Mouse (Mus musculus) bone marrow, adult 2 months (tissue): ENCODE measurements around the gene Chd9. TPM values are rescaled to one million over a fixed set of nuclear protein-coding genes. Genes with fewer than 3 reads are reported as not detected.

Experiments used
- H3K27ac ChIP-seq: fragments of 200-500 bp; 2 replicates; pipeline ENCODE4 v1.5.1; 2012; ENCODE audit warnings: low read depth, mild to moderate bottlenecking, control low read depth, inconsistent platforms, low read length; ENCODE audit not compliant: control insufficient read depth, poor library complexity, insufficient read depth
- H3K4me1 ChIP-seq: fragments of 200-500 bp; 2 replicates; pipeline ENCODE4 v1.6.1; 2011; ENCODE audit warnings: low read length; ENCODE audit not compliant: control insufficient read depth, insufficient read depth
- H3K4me3 ChIP-seq: fragments of 200-500 bp; replicated peaks from 2 replicates; pipeline ENCODE3; 2011; ENCODE audit warnings: mild to moderate bottlenecking, low read depth, low read length, control low read depth; ENCODE audit not compliant: control insufficient read depth
- CTCF ChIP-seq: fragments of 200-500 bp; IDR thresholded peaks from 2 replicates; pipeline ENCODE4 v1.5.1; 2011; ENCODE audit warnings: low read length, control low read depth; ENCODE audit not compliant: control insufficient read depth, insufficient read depth
- POLR2A ChIP-seq: fragments of 200-500 bp; IDR thresholded peaks from 2 replicates; pipeline ENCODE4 v1.6.1; 2011; ENCODE audit warnings: low read depth, mild to moderate bottlenecking, control low read depth, low read length, borderline replicate concordance; ENCODE audit not compliant: control insufficient read depth
- WGBS: fragments of 180-500 bp; shearing (Covaris S2); methylation state at CpG from one replicate; pipeline ENCODE4 v1.1.7; 2018; 5-methylcytosine and 5-hydroxymethylcytosine counted together
- polyA plus RNA-seq: library from polyadenylated mRNA; stranded (reverse); fragments of >200 nt; gene quantifications from 2 replicates; pipeline ENCODE4 v1.2.4, GENCODE M21; 2011; ENCODE audit warnings: low replicate concordance; ENCODE audit not compliant: missing spikeins, insufficient read depth, insufficient read length

The Chd9 gene
- polyA plus RNA-seq, 1 experiment = 60.6 TPM

GRCm38 (mm10) chr8:90954802-90955760, 126.9 kb downstream of the Chd9 start:
- H3K4me3 ChIP-seq = peak overlapping the region; percentile 73
- under 1% methylated on average over 21 of the region's 21 CpGs for WGBS
- peak overlapping the region; percentile 94 for H3K27ac ChIP-seq
- H3K4me1 ChIP-seq = no peaks in the 10 kb centered on the region; the same call in 1 of the 2 replicates
- peak; percentile 80; the same call in 1 of the 2 replicates for TF ChIP-seq POLR2A
- no peak for TF ChIP-seq CTCF

- Histone ChIP-seq H3K4me3 (peak overlapping the region; percentile 73), H3K27ac (no peak overlapping the region), H3K4me1 (peaks cover 4% of the 10 kb centered on the region)
- no peak for TF ChIP-seq CTCF
- TF ChIP-seq POLR2A = no peak
Observed at GRCm38 (mm10) chr8:90955761-90956136, 127.6 kb downstream of the Chd9 start.

- Histone ChIP-seq H3K27ac (no peak overlapping the region), H3K4me3 (no peak overlapping the region), H3K4me1 (peaks cover 4% of the 10 kb centered on the region)
- TF ChIP-seq POLR2A (no peak), CTCF (no peak)
- 13% methylated on average over 9 of the region's 9 CpGs for WGBS
Observed at GRCm38 (mm10) chr8:90956390-90956789, 128.2 kb downstream of the Chd9 start.

GRCm38 (mm10) chr8:90957711-90958110, 129.6 kb downstream of the Chd9 start:
- H3K4me1 ChIP-seq = peaks cover 4% of the 10 kb centered on the region

GRCm38 (mm10) chr8:90959721-90960120, 131.6 kb downstream of the Chd9 start:
- Histone ChIP-seq H3K4me1 (peaks cover 4% of the 10 kb centered on the region), H3K4me3 (no peak overlapping the region), H3K27ac (no peak overlapping the region)
- WGBS = 87% methylated on average over 4 of the region's 4 CpGs
- TF ChIP-seq POLR2A = no peak
- TF ChIP-seq CTCF = no peak

More at GRCm38 (mm10) chr8:90957711-90958110, 129.6 kb downstream of the Chd9 start:
- Histone ChIP-seq H3K27ac (no peak overlapping the region), H3K4me3 (no peak overlapping the region)
- TF ChIP-seq CTCF = no peak
- TF ChIP-seq POLR2A = no peak

GRCm38 (mm10) chr8:90961603-90962002, 133.5 kb downstream of the Chd9 start:
- TF ChIP-seq CTCF (no peak), POLR2A (no peak)
- Histone ChIP-seq H3K27ac (peak overlapping the region; percentile 52; the same call in 1 of the 2 replicates), H3K4me3 (no peak overlapping the region), H3K4me1 (peaks cover 4% of the 10 kb centered on the region)
- 5% methylated on average over 4 of the region's 4 CpGs for WGBS

GRCm38 (mm10) chr8:90964044-90964443, 135.9 kb downstream of the Chd9 start:
- WGBS = 83% methylated on average over 2 of the region's 2 CpGs
- Histone ChIP-seq H3K27ac (no peak overlapping the region), H3K4me1 (peaks cover 4% of the 10 kb centered on the region), H3K4me3 (no peak overlapping the region)
- TF ChIP-seq POLR2A = no peak
- no peak for TF ChIP-seq CTCF

- H3K27ac ChIP-seq = no peak overlapping the region
- TF ChIP-seq POLR2A = no peak
- no peak for TF ChIP-seq CTCF
- WGBS = 29% methylated on average over 9 of the region's 9 CpGs
- no peak overlapping the region for H3K4me3 ChIP-seq
- H3K4me1 ChIP-seq = peaks cover under 1% of the 10 kb centered on the region
Observed at GRCm38 (mm10) chr8:90965467-90966170, 137.5 kb downstream of the Chd9 start.
